Mouse (Mus musculus): ENCODE data around the gene Mrps34. TPM values are rescaled to one million over a fixed set of nuclear protein-coding genes. Genes with fewer than 3 reads are reported as not detected.

Mrps34 gene
- total and polyA plus RNA-seq, 3 experiments = 56.5 to 80.5 (median 57.2) TPM

DNA sequence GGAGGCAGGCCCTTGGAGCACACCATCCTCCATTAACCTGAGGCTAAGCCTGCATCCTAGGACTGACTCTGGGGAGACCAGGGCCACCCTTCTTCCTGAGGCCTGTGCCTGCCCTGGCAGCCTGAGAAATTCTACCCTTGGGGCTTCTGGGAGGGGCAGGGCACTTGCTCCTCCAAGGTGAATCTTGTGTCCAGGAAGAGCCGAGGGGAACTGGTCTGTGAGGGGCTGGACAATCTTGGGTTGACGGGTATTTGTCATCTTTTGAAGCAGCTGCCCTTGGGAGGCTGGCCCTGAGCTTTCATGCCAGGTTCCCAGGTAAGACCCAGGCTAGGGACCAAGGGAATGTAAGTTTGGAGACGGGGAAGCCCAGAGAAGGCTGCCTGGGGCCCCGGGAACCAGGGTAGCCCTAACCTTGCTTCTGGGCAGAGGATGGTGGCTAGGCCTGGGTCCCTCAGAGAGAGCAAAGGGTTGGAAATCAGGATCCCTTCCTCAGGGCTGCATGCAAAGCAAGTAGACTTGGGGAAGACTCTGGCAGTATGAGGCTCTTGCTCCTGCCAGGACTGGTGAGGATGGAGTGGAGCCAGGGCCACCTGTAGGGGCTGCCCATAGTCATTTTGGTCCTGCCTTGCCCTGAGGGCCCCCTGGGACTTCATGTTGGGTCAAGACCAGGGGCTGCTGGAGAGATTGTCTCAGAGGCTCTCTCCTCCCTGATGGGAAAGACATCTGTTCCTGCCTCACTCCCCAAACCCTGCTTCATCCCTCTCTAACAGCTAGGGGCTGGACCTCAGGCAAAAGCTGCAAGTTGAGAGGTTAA lies 3.3 kb downstream of the Mrps34 start:
- Histone ChIP-seq H3K36me3 (replicated peaks in 1 of 2; ENCODE audit: control insufficient read depth in 1 of 2, insufficient read depth in 1 of 2, low read length in 1 of 2) (peaks cover 68 to 76% of the 10 kb centered on the region in 2 experiments), H3K79me2 (replicated peaks; ENCODE audit: control insufficient read depth, extremely low read depth, insufficient read depth, poor library complexity, severe bottlenecking) (peaks cover 15% of the 10 kb centered on the region), H3K27ac (ENCODE audit: insufficient read depth, low read depth) (no peak overlapping the region), H3K9ac (ENCODE audit: insufficient read depth, low read depth) (no peak overlapping the region), H3K27me3 (replicated peaks) (no peaks in the 10 kb centered on the region), H3K4me1 (ENCODE audit: control insufficient read depth in 1 of 2, insufficient read depth in 2 of 2) (peaks cover 12 to 36% of the 10 kb centered on the region in 2 experiments), H3K9me3 (replicated peaks; ENCODE audit: low read length) (no peaks in the 10 kb centered on the region), H3K4me3 (replicated peaks in 1 of 3; ENCODE audit: low read depth in 2 of 3, low read length in 2 of 3, poor library complexity in 1 of 3) (no peak overlapping the region), H3K4me2 (ENCODE audit: insufficient read depth, low read depth, poor library complexity, severe bottlenecking) (no peak overlapping the region)
- TF ChIP-seq RCOR1 (conservative IDR thresholded peaks at IDR 0.05; ENCODE audit: low read depth, low read length) (no peak), MAFK (IDR thresholded peaks at IDR 0.05; ENCODE audit: insufficient replicate concordance, low read length) (no peak), ZC3H11A (IDR thresholded peaks at IDR 0.05; ENCODE audit: low read depth, low read length) (no peak), JUND (conservative IDR thresholded peaks at IDR 0.05; ENCODE audit: low read depth, low read length) (no peak), POLR2A (IDR thresholded peaks at IDR 0.05; ENCODE audit: low read depth, low read length) (no peak), NELFE (IDR thresholded peaks at IDR 0.05; ENCODE audit: low read depth, low read length) (no peak), MYC (IDR thresholded peaks at IDR 0.05; ENCODE audit: low read depth, low read length) (no peak), GABPA (IDR thresholded peaks at IDR 0.05; ENCODE audit: insufficient replicate concordance, low read depth, low read length) (no peak), BHLHE40 (IDR thresholded peaks at IDR 0.05; ENCODE audit: low read depth, low read length) (no peak), CHD2 (IDR thresholded peaks at IDR 0.05; ENCODE audit: low read length) (no peak), HCFC1 (IDR thresholded peaks at IDR 0.05; ENCODE audit: low read depth, low read length) (no peak), USF1 (IDR thresholded peaks at IDR 0.05; ENCODE audit: low read depth, low read length) (no peak), MXI1 (IDR thresholded peaks at IDR 0.05; ENCODE audit: low read depth, low read length) (no peak), EP300 (IDR thresholded peaks at IDR 0.05; ENCODE audit: low read length) (no peak), SMC3 (IDR thresholded peaks at IDR 0.05; ENCODE audit: low read depth, low read length) (no peak), POLR2AphosphoS2 (IDR thresholded peaks at IDR 0.05; ENCODE audit: low read depth, low read length) (no peak; the same call in 1 of the 2 replicates), MEF2A (IDR thresholded peaks at IDR 0.05; ENCODE audit: borderline replicate concordance, low read depth, low read length) (no peak), USF2 (conservative IDR thresholded peaks at IDR 0.05; ENCODE audit: low read depth, low read length) (no peak), ELF1 (IDR thresholded peaks at IDR 0.05; ENCODE audit: low read depth, low read length) (no peak), ZMIZ1 (IDR thresholded peaks at IDR 0.05; ENCODE audit: low read depth, low read length) (no peak)
- in situ Hi-C loops (cut with MboI; ENCODE audit: low pct_ligation_motif_present, low pct_unique_long_range_greater_than_20kb, low sequenced_read_pairs) (no loop called here), dilution Hi-C loops (cut with MboI; ENCODE audit: extremely low pct_ligation_motif_present, extremely low pct_unique_long_range_greater_than_20kb, low sequenced_read_pairs) (no loop called here)
- no peak for DNase-seq (ENCODE audit: extremely low read depth)

DNA sequence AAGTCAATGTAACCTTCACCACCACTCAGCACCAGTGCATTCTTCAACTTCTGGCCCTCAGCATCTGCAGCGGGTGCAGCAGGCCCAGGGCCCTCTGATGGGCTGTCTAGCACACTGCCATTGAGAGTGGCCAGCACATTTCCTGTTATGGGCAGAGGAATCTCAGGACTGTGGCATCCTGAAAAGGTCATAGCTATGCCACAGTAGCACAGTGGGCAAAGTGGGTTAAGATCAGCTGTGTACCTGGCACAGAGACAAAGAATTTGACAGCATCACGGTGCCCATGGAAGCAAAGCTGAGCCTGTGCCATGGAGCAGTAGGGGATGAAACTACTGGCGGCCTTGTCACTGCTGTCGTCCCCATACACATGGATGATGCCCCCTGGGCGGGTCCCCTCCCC lies 4.2 kb downstream of the Mrps34 start:
- in situ Hi-C loops (cut with MboI; ENCODE audit: low pct_ligation_motif_present, low pct_unique_long_range_greater_than_20kb, low sequenced_read_pairs) (no loop called here), dilution Hi-C loops (cut with MboI; ENCODE audit: extremely low pct_ligation_motif_present, extremely low pct_unique_long_range_greater_than_20kb, low sequenced_read_pairs) (no loop called here)
- H3K27me3 ChIP-seq (replicated peaks) = no peaks in the 10 kb centered on the region
- H3K9me3 ChIP-seq (replicated peaks; ENCODE audit: low read length) = no peaks in the 10 kb centered on the region
- TF ChIP-seq CHD2 (IDR thresholded peaks at IDR 0.05; ENCODE audit: low read length) = no peak
- TF ChIP-seq JUN (IDR thresholded peaks at IDR 0.05; ENCODE audit: insufficient read depth, low read depth, low read length) = no peak
- TF ChIP-seq CHD1 (IDR thresholded peaks at IDR 0.05; ENCODE audit: low read depth, low read length) = no peak
- no peak for TF ChIP-seq USF1 (IDR thresholded peaks at IDR 0.05; ENCODE audit: low read depth, low read length)
- no peak for TF ChIP-seq RAD21 (IDR thresholded peaks at IDR 0.05; ENCODE audit: low read depth, low read length)
- no peak for TF ChIP-seq JUND (conservative IDR thresholded peaks at IDR 0.05; ENCODE audit: low read depth, low read length)
- TF ChIP-seq ELF1 (IDR thresholded peaks at IDR 0.05; ENCODE audit: low read depth, low read length) = no peak
- TF ChIP-seq NRF1 (IDR thresholded peaks at IDR 0.05; ENCODE audit: low read depth, low read length) = no peak
- TF ChIP-seq ETS1 (conservative IDR thresholded peaks at IDR 0.05; ENCODE audit: low read depth, low read length) = no peak
- no peak for TF ChIP-seq ZMIZ1 (IDR thresholded peaks at IDR 0.05; ENCODE audit: low read depth, low read length)
- TF ChIP-seq E2F4 (IDR thresholded peaks at IDR 0.05; ENCODE audit: insufficient replicate concordance, low read depth, low read length) = no peak
- no peak for TF ChIP-seq KAT2A (IDR thresholded peaks at IDR 0.05; ENCODE audit: insufficient replicate concordance, low read length)
- no peak for TF ChIP-seq POLR2A (IDR thresholded peaks at IDR 0.05; ENCODE audit: low read depth, low read length)
- TF ChIP-seq ZKSCAN1 (IDR thresholded peaks at IDR 0.05; ENCODE audit: borderline replicate concordance, low read depth, low read length) = no peak
- TF ChIP-seq MXI1 (IDR thresholded peaks at IDR 0.05; ENCODE audit: low read depth, low read length) = no peak
- no peak for TF ChIP-seq SIN3A (IDR thresholded peaks at IDR 0.05; ENCODE audit: low read length)
- TF ChIP-seq MEF2A (IDR thresholded peaks at IDR 0.05; ENCODE audit: borderline replicate concordance, low read depth, low read length) = no peak
- TF ChIP-seq EP300 (IDR thresholded peaks at IDR 0.05; ENCODE audit: low read length) = no peak
- no peak for TF ChIP-seq POLR2AphosphoS2 (IDR thresholded peaks at IDR 0.05; ENCODE audit: low read depth, low read length)
- no peak overlapping the region for H3K27ac ChIP-seq (ENCODE audit: insufficient read depth, low read depth)
- no peak overlapping the region for H3K4me2 ChIP-seq (ENCODE audit: insufficient read depth, low read depth, poor library complexity, severe bottlenecking)
- no peak overlapping the region for H3K4me3 ChIP-seq (replicated peaks in 1 of 3; ENCODE audit: low read depth in 2 of 3, low read length in 2 of 3, poor library complexity in 1 of 3)
- no peak overlapping the region for H3K9ac ChIP-seq (ENCODE audit: insufficient read depth, low read depth)
- peaks cover 10% of the 10 kb centered on the region for H3K79me2 ChIP-seq (replicated peaks; ENCODE audit: control insufficient read depth, extremely low read depth, insufficient read depth, poor library complexity, severe bottlenecking)
- peaks cover 73 to 80% of the 10 kb centered on the region in 2 experiments for H3K36me3 ChIP-seq (replicated peaks in 1 of 2; ENCODE audit: control insufficient read depth in 1 of 2, insufficient read depth in 1 of 2, low read length in 1 of 2)
- peaks cover 12 to 27% of the 10 kb centered on the region in 2 experiments for H3K4me1 ChIP-seq (ENCODE audit: control insufficient read depth in 1 of 2, insufficient read depth in 2 of 2)
- DNase-seq (ENCODE audit: extremely low read depth) = no peak
